Mouse (Mus musculus) neural tube, embryonic 14.5 days (tissue): ENCODE data around the gene Muc1. TPM values are rescaled to one million over a fixed set of nuclear protein-coding genes. Genes with fewer than 3 reads are reported as not detected.

Experiments used
- ATAC-seq: fragments of 200-750 bp; cut with Nextera tagmentation; 2 replicates; pipeline ENCODE4 v1.8.0; 2017; ENCODE audit warnings: low read depth, mild to moderate bottlenecking, moderate TSS enrichment, moderate library complexity
- H3K27ac ChIP-seq: fragments of 300-500 bp; sonication (generic); 2 replicates; pipeline ENCODE4 v1.5.1; 2014; ENCODE audit warnings: low read depth, mild to moderate bottlenecking, control low read depth, low read length, moderate library complexity, mixed read lengths
- H3K27me3 ChIP-seq: fragments of 300-500 bp; sonication (generic); 2 replicates; pipeline ENCODE4 v1.6.1; 2014; ENCODE audit warnings: low read length; ENCODE audit not compliant: control insufficient read depth, insufficient read depth
- H3K36me3 ChIP-seq: fragments of 300-500 bp; sonication (generic); 2 replicates; pipeline ENCODE4 v1.6.1; 2014; ENCODE audit warnings: low read length, mixed read lengths; ENCODE audit not compliant: control insufficient read depth, insufficient read depth
- H3K4me1 ChIP-seq: fragments of 300-500 bp; sonication (generic); 2 replicates; pipeline ENCODE4 v1.6.1; 2014; ENCODE audit warnings: low read length; ENCODE audit not compliant: control insufficient read depth, insufficient read depth
- H3K4me2 ChIP-seq: fragments of 300-500 bp; sonication (generic); 2 replicates; pipeline ENCODE4 v1.6.1; 2014; ENCODE audit warnings: mild to moderate bottlenecking, low read depth, low read length, control low read depth
- H3K4me3 ChIP-seq: fragments of 300-500 bp; sonication (generic); 2 replicates; pipeline ENCODE4 v1.5.1; 2014; ENCODE audit warnings: low read depth, low read length, control low read depth, mixed read lengths
- H3K9ac ChIP-seq: fragments of 300-500 bp; sonication (generic); replicated peaks from 2 replicates; pipeline ENCODE4 v1.6.1; 2014; ENCODE audit warnings: low read depth, mild to moderate bottlenecking, control low read depth, low read length, mixed read lengths
- H3K9me3 ChIP-seq: fragments of 300-500 bp; sonication (generic); 2 replicates; pipeline ENCODE4 v1.6.1; 2016; ENCODE audit warnings: low read length; ENCODE audit not compliant: control insufficient read depth
- WGBS: fragments of 180-500 bp; shearing (Covaris S2); extraction: QIAGEN DNeasy Blood & Tissue Kit; methylation state at CpG from one replicate; pipeline ENCODE4 v1.1.7; 2014; 5-methylcytosine and 5-hydroxymethylcytosine counted together
- microRNA counts: library from miRNA; unstranded; fragments of <30 nt; microRNA quantifications from one replicate; lab custom pipeline; 2016
- microRNA-seq: library from miRNA; unstranded; fragments of <30 nt; microRNA quantifications from one replicate; pipeline ENCODE4, GENCODE M21; 2016
- polyA plus RNA-seq: library from polyadenylated mRNA; unstranded; fragments of >200 nt; fragmentation: Nextera tagmentation; extraction: Ambion mirVana; gene quantifications from 2 replicates; pipeline ENCODE4 v1.2.1, GENCODE M21; 2014

Muc1 gene
- polyA plus RNA-seq, 1 experiment from 2014 or later: 1.4 TPM

GRCm38 (mm10) chr3:89278643-89279042 lies 49.8 kb downstream of the Muc1 start:
- WGBS: 18% methylated on average over 8 of the region's 8 CpGs
- H3K4me2 ChIP-seq: peak overlapping the region; percentile 96; the same call in 1 of the 2 replicates
- H3K36me3 ChIP-seq: no peaks in the 10 kb centered on the region
- H3K9me3 ChIP-seq: no peaks in the 10 kb centered on the region
- peaks cover 25% of the 10 kb centered on the region for H3K4me1 ChIP-seq
- 0 out of 2 replicates have a peak, but pooled peaks cover 3% of the 10 kb centered on the region for H3K27me3 ChIP-seq
- no peak overlapping the region for H3K9ac ChIP-seq
- H3K27ac ChIP-seq: no peak overlapping the region
- peak overlapping the region; percentile 43 for H3K4me3 ChIP-seq
- no peak for ATAC-seq

GRCm38 (mm10) chr3:89279153-89279890 lies 50.5 kb downstream of the Muc1 start:
- H3K9ac ChIP-seq: peak overlapping the region; percentile 47
- no peaks in the 10 kb centered on the region for H3K9me3 ChIP-seq
- peak; percentile 69 for ATAC-seq
- H3K36me3 ChIP-seq: no peaks in the 10 kb centered on the region
- H3K4me3 ChIP-seq: peak overlapping the region; percentile 43
- H3K4me2 ChIP-seq: peak overlapping the region; percentile 96
- H3K27ac ChIP-seq: peak overlapping the region; percentile 46; the same call in 1 of the 2 replicates
- peaks cover 25% of the 10 kb centered on the region for H3K4me1 ChIP-seq
- 0 out of 2 replicates have a peak, but pooled peaks cover 3% of the 10 kb centered on the region for H3K27me3 ChIP-seq
- 2% methylated on average over 31 of the region's 35 CpGs for WGBS

- H3K4me3 ChIP-seq: peak overlapping the region; percentile 43
- H3K4me2 ChIP-seq: peak overlapping the region; percentile 96
- peak overlapping the region; percentile 50 for H3K9ac ChIP-seq
- ATAC-seq: peak; percentile 22; the same call in 1 of the 2 replicates
- peaks cover 25% of the 10 kb centered on the region for H3K4me1 ChIP-seq
- no peaks in the 10 kb centered on the region for H3K36me3 ChIP-seq
- H3K27me3 ChIP-seq: 0 out of 2 replicates have a peak, but pooled peaks cover 3% of the 10 kb centered on the region
- peak overlapping the region; percentile 46; the same call in 1 of the 2 replicates for H3K27ac ChIP-seq
- H3K9me3 ChIP-seq: no peaks in the 10 kb centered on the region
- under 1% methylated on average over 29 of the region's 29 CpGs for WGBS
These were observed 51.3 kb downstream of the Muc1 start for GRCm38 (mm10) chr3:89280050-89280605.

- under 1% methylated on average over 50 of the region's 52 CpGs for WGBS
- Histone ChIP-seq H3K9ac (peak within 1 kb of the TSS; percentile 50), H3K36me3 (no peaks in the 10 kb centered on the region), H3K4me2 (peak within 1 kb of the TSS; percentile 96), H3K4me3 (peak within 1 kb of the TSS; percentile 43), H3K27ac (peak within 1 kb of the TSS; percentile 46; the same call in 1 of the 2 replicates), H3K27me3 (0 out of 2 replicates have a peak, but pooled peaks cover 3% of the 10 kb centered on the region), H3K9me3 (no peaks in the 10 kb centered on the region), H3K4me1 (peaks cover 25% of the 10 kb centered on the region)
- peak; percentile 32 for ATAC-seq
These were observed 52.0 kb downstream of the Muc1 start, which contains the start of gene Efna1 for GRCm38 (mm10) chr3:89280606-89281511. Efna1 (minus strand) TSS chr3:89281142.

GRCm38 (mm10) chr3:89281579-89282290 lies 52.9 kb downstream of the Muc1 start:
- H3K4me3 ChIP-seq: peak overlapping the region; percentile 43
- peak overlapping the region; percentile 96 for H3K4me2 ChIP-seq
- no peaks in the 10 kb centered on the region for H3K9me3 ChIP-seq
- 15% methylated on average over 20 of the region's 20 CpGs for WGBS
- H3K9ac ChIP-seq: no peak overlapping the region
- no peaks in the 10 kb centered on the region for H3K36me3 ChIP-seq
- peaks cover 25% of the 10 kb centered on the region for H3K4me1 ChIP-seq
- no peak overlapping the region for H3K27ac ChIP-seq
- ATAC-seq: no peak
- 0 out of 2 replicates have a peak, but pooled peaks cover 3% of the 10 kb centered on the region for H3K27me3 ChIP-seq

GRCm38 (mm10) chr3:89282291-89282643 lies 53.4 kb downstream of the Muc1 start:
- H3K9ac ChIP-seq: no peak overlapping the region
- no peaks in the 10 kb centered on the region for H3K9me3 ChIP-seq
- 27% methylated on average over 4 of the region's 4 CpGs for WGBS
- H3K27ac ChIP-seq: no peak overlapping the region
- H3K4me3 ChIP-seq: no peak overlapping the region
- H3K4me1 ChIP-seq: peaks cover 25% of the 10 kb centered on the region
- H3K4me2 ChIP-seq: peak overlapping the region; percentile 96; the same call in 1 of the 2 replicates
- ATAC-seq: no peak
- H3K36me3 ChIP-seq: no peaks in the 10 kb centered on the region
- H3K27me3 ChIP-seq: 0 out of 2 replicates have a peak, but pooled peaks cover 3% of the 10 kb centered on the region

MicroRNA genes within 50 kb of the gene (microRNA counts, 519-probe panel; counts per million panel counts)
- 4,429 counts per million, percentile 55 among the panel's probes with 10 or more counts for microRNA mmu-miR-92b (lab: Ali Mortazavi, UCI)

Small RNA genes within 50 kb of the gene (microRNA-seq; reads per million reads assigned to microRNA genes)
- gene Mir92b: 2,609 reads per million, percentile 85 among the genes with 10 or more reads in this experiment

Other genes starting within 250 kb of the Muc1 start
- 96.7 and 104 TPM in 2 replicates for gene Rusc1, start 135.7 kb upstream of the Muc1 start, polyA plus RNA-seq
- not detected in 2 replicates for gene Gm43738, start 128.0 kb upstream of the Muc1 start, polyA plus RNA-seq
- 378 and 453 TPM in 2 replicates for gene Fdps, start 127.1 kb upstream of the Muc1 start, polyA plus RNA-seq
- gene Pklr, start 92.9 kb upstream of the Muc1 start, polyA plus RNA-seq: 0.66 TPM in 1 of 2 replicates, not detected in the other
- gene Hcn3, start 68.9 kb upstream of the Muc1 start, polyA plus RNA-seq: 25.4 and 28.7 TPM in 2 replicates
- gene Clk2, start 64.3 kb upstream of the Muc1 start, polyA plus RNA-seq: 17.5 and 19.6 TPM in 2 replicates
- gene Scamp3, start 51.6 kb upstream of the Muc1 start, polyA plus RNA-seq: 126 and 153 TPM in 2 replicates
- 38.5 and 41.7 TPM in 2 replicates for gene Fam189b, start 45.9 kb upstream of the Muc1 start, polyA plus RNA-seq
- 41.5 and 49.7 TPM in 2 replicates for gene Gba, start 26.1 kb upstream of the Muc1 start, polyA plus RNA-seq
- gene Thbs3, start 13.9 kb upstream of the Muc1 start, polyA plus RNA-seq: 34.7 and 36.6 TPM in 2 replicates
- gene Mtx1, start 2.0 kb upstream of the Muc1 start, polyA plus RNA-seq: 147 and 151 TPM in 2 replicates
- gene Krtcap2, start 16.9 kb downstream of the Muc1 start, polyA plus RNA-seq: 206 and 240 TPM in 2 replicates
- 61.6 and 70.7 TPM in 2 replicates for gene Trim46, start 17.3 kb downstream of the Muc1 start, polyA plus RNA-seq
- gene Dpm3, start 30.3 kb downstream of the Muc1 start, polyA plus RNA-seq: 69.6 and 84.4 TPM in 2 replicates
- 36.7 and 39.8 TPM in 2 replicates for gene Slc50a1, start 41.5 kb downstream of the Muc1 start, polyA plus RNA-seq
- 6.8 and 10.5 TPM in 2 replicates for gene Efna1, start 52.1 kb downstream of the Muc1 start, polyA plus RNA-seq
- gene Efna3, start 93.9 kb downstream of the Muc1 start, polyA plus RNA-seq: 85.7 and 96.9 TPM in 2 replicates
- 4.3 and 6.1 TPM in 2 replicates for gene Efna4, start 109.0 kb downstream of the Muc1 start, polyA plus RNA-seq
- 37.6 and 48.3 TPM in 2 replicates for gene Adam15, start 120.9 kb downstream of the Muc1 start, polyA plus RNA-seq
- gene Dcst2, start 132.9 kb downstream of the Muc1 start, polyA plus RNA-seq: 0.19 and 0.25 TPM in 2 replicates
- gene Dcst1, start 136.2 kb downstream of the Muc1 start, polyA plus RNA-seq: 1.1 and 1.4 TPM in 2 replicates
- gene Zbtb7b, start 165.7 kb downstream of the Muc1 start, polyA plus RNA-seq: 0.40 and 0.78 TPM in 2 replicates
- gene Lenep, start 173.7 kb downstream of the Muc1 start, polyA plus RNA-seq: 0.88 and 1.9 TPM in 2 replicates
- gene Flad1, start 182.8 kb downstream of the Muc1 start, polyA plus RNA-seq: 29.5 and 30.8 TPM in 2 replicates
- gene Cks1b, start 189.3 kb downstream of the Muc1 start, polyA plus RNA-seq: 72.0 and 85.4 TPM in 2 replicates
- 4.1 and 18.9 TPM in 2 replicates for gene Shc1, start 189.4 kb downstream of the Muc1 start, polyA plus RNA-seq
- 39.8 and 50.3 TPM in 2 replicates for gene Pygo2, start 201.2 kb downstream of the Muc1 start, polyA plus RNA-seq
- gene Pbxip1, start 207.6 kb downstream of the Muc1 start, polyA plus RNA-seq: 8.2 and 9.6 TPM in 2 replicates
- gene Pmvk, start 225.5 kb downstream of the Muc1 start, polyA plus RNA-seq: 115 and 137 TPM in 2 replicates